21 mouse cellular contexts compared by ENCODE assay signal in the genomic region with DNA sequence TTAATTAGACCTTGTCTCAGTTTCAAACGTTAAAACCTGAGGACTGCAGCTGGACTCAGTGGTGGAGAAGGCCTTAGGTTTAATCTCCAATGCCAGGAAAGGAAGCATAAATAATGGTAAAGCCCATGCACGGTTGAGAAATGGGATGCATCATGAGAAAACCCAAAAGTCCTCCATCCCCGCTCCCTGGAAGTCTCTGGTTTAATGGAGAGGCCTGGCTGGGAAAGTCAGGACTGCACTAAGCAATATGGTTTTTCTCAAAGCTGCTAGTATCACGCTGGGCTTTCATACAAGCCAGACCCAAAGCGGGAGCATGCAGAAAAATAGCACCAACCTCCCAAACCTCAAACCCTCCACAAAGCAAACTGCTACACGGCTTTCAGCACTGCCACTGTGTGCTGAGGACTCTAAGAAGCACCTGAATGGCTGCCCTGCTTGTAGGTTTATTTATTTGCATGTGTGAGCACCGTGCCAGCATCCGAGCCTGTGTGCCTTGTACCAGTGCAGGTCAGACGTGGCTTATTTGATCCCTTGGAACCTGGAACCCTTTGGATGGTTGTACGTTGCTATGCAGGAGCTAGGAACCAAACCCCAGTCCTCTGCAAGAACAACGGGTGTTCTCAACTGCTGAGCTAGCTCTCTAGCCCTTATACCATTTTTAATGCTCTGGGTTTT. TPM values are rescaled to one million over a fixed set of nuclear protein-coding genes. Genes with fewer than 3 reads are reported as not detected.
A peak's percentile ranks its signal among the peaks of the same experiment; 100 is the strongest.
DNase-seq lines count a peak whose midpoint lies in the region; ATAC-seq and TF ChIP-seq lines count a peak whose summit lies in the region.
"Had no signal": no experiment of that assay in that cellular context is flagged by ENCODE, and none has a peak within 500 bp of the region (broad histone marks: within the 10 kb centered on the region; RNA-seq: fewer than 3 reads in every experiment).

No protein-coding gene starts in this region.

- ATAC-seq in heart, embryonic 15.5 days (replicated peaks; ENCODE audit: insufficient number of reproducible peaks, insufficient read depth, low FRiP score, low read depth): no peak
- no peak for ATAC-seq in stomach, embryonic 14.5 days (ENCODE audit: insufficient number of reproducible peaks, insufficient read depth, low FRiP score, low read depth)
- ATAC-seq in stomach, postnatal 0 days (ENCODE audit: low FRiP score, low TSS enrichment): no peak
- no peak for ATAC-seq in midbrain, postnatal 0 days (ENCODE audit: low FRiP score)
- ATAC-seq: midbrain, embryonic 13.5 days; Patski had no signal

- peaks cover 23% of the 10 kb centered on the region for H3K36me3 ChIP-seq in heart, embryonic 15.5 days
- peaks cover 24% of the 10 kb centered on the region for H3K36me3 ChIP-seq in stomach, embryonic 14.5 days (ENCODE audit: control insufficient read depth, insufficient read depth, low read length)
- H3K36me3 ChIP-seq in stomach, postnatal 0 days (ENCODE audit: control insufficient read depth, insufficient read depth, low read length): peaks cover 9% of the 10 kb centered on the region
- peaks cover 28% of the 10 kb centered on the region for H3K36me3 ChIP-seq in midbrain, postnatal 0 days (ENCODE audit: insufficient read depth, low read length)

- peak overlapping the region; percentile 53 for H3K27ac ChIP-seq in heart, embryonic 15.5 days
- peak overlapping the region; percentile 1; the same call in 1 of the 2 replicates for H3K27ac ChIP-seq in stomach, embryonic 14.5 days (ENCODE audit: low read length)
- no peak overlapping the region for H3K27ac ChIP-seq in stomach, postnatal 0 days (replicated peaks)
- no peak overlapping the region for H3K27ac ChIP-seq in midbrain, postnatal 0 days (ENCODE audit: low read depth, low read length)
- H3K27ac ChIP-seq: embryonic facial prominence, embryonic 10.5 days; embryonic facial prominence, embryonic 15.5 days; hindbrain, embryonic 10.5 days; limb, embryonic 10.5 days; limb, embryonic 15.5 days; liver, embryonic 13.5 days; macrophage; midbrain, embryonic 13.5 days had no signal

- 85% methylated on average over 11 of the region's 11 CpGs for WGBS in heart, embryonic 15.5 days
- WGBS in stomach, embryonic 14.5 days: 81% methylated on average over 11 of the region's 11 CpGs
- WGBS in stomach, postnatal 0 days: 73% methylated on average over 11 of the region's 11 CpGs
- 90% methylated on average over 11 of the region's 11 CpGs for WGBS in midbrain, postnatal 0 days

- no peaks in the 10 kb centered on the region for H3K9me3 ChIP-seq in heart, embryonic 15.5 days (replicated peaks)
- H3K9me3 ChIP-seq in stomach, embryonic 14.5 days (ENCODE audit: control insufficient read depth, low read depth, low read length): no peaks in the 10 kb centered on the region
- no peaks in the 10 kb centered on the region for H3K9me3 ChIP-seq in stomach, postnatal 0 days (ENCODE audit: control insufficient read depth, low read length)
- H3K9me3 ChIP-seq in midbrain, postnatal 0 days (ENCODE audit: low read length): no peaks in the 10 kb centered on the region
- H3K9me3 ChIP-seq: embryonic facial prominence, embryonic 10.5 days; embryonic facial prominence, embryonic 15.5 days; hindbrain, embryonic 10.5 days; limb, embryonic 10.5 days; limb, embryonic 15.5 days; liver, embryonic 13.5 days; midbrain, embryonic 13.5 days had no signal

- no peaks in the 10 kb centered on the region for H3K27me3 ChIP-seq in heart, embryonic 15.5 days
- H3K27me3 ChIP-seq in stomach, embryonic 14.5 days (ENCODE audit: control insufficient read depth, insufficient read depth, low read length): no peaks in the 10 kb centered on the region
- no peaks in the 10 kb centered on the region for H3K27me3 ChIP-seq in stomach, postnatal 0 days (ENCODE audit: control insufficient read depth, insufficient read depth, low read length)
- no peaks in the 10 kb centered on the region for H3K27me3 ChIP-seq in midbrain, postnatal 0 days (ENCODE audit: insufficient read depth, low read length)
- H3K27me3 ChIP-seq: embryonic facial prominence, embryonic 15.5 days; limb, embryonic 15.5 days; liver, embryonic 13.5 days; midbrain, embryonic 13.5 days; Patski had no signal

- H3K4me2 ChIP-seq in heart, embryonic 15.5 days: no peak overlapping the region
- no peak overlapping the region for H3K4me2 ChIP-seq in stomach, embryonic 14.5 days (replicated peaks; ENCODE audit: low read depth, low read length)
- no peak overlapping the region for H3K4me2 ChIP-seq in stomach, postnatal 0 days (replicated peaks; ENCODE audit: low read depth)
- no peak overlapping the region for H3K4me2 ChIP-seq in midbrain, postnatal 0 days (ENCODE audit: low read depth, low read length, poor library complexity, severe bottlenecking)
- H3K4me2 ChIP-seq: embryonic facial prominence, embryonic 15.5 days; limb, embryonic 15.5 days; liver, embryonic 13.5 days; midbrain, embryonic 13.5 days had no signal

- DNase-seq in heart, adult 11 months: peak; percentile 66
- no peak for DNase-seq in heart, postnatal 14 days
- DNase-seq in heart, postnatal 10 days: no peak
- no peak for DNase-seq in stomach, postnatal 0 days (ENCODE audit: low spot score)
- DNase-seq in midbrain, postnatal 0 days (ENCODE audit: low spot score): no peak
- DNase-seq in urinary bladder, postnatal 14 days (ENCODE audit: low spot score): no peak
- DNase-seq: gastrocnemius, postnatal 25 days; kidney, adult 11 months; liver, embryonic 13.5 days; lung, adult 2 months; right cerebral cortex, postnatal 25 days had no signal

- intact Hi-C loops in heart, postnatal 14 days (cut with DNase I): no loop called here
- intact Hi-C loops in heart, postnatal 10 days (cut with DNase I): no loop called here

- no peak for TF ChIP-seq CTCF in stomach, postnatal 0 days (IDR thresholded peaks at IDR 0.05; ENCODE audit: low read depth)
- no peak for TF ChIP-seq CTCF in midbrain, postnatal 0 days (IDR thresholded peaks at IDR 0.05)

- H3K4me1 ChIP-seq in heart, embryonic 15.5 days (replicated peaks): peaks cover 26% of the 10 kb centered on the region
- 0 out of 2 replicates have a peak, but pooled peaks cover 3% of the 10 kb centered on the region for H3K4me1 ChIP-seq in stomach, embryonic 14.5 days (ENCODE audit: control insufficient read depth, insufficient read depth, low read length)
- no peaks in the 10 kb centered on the region for H3K4me1 ChIP-seq in stomach, postnatal 0 days (replicated peaks; ENCODE audit: control insufficient read depth, insufficient read depth)
- no peaks in the 10 kb centered on the region for H3K4me1 ChIP-seq in midbrain, postnatal 0 days (ENCODE audit: insufficient read depth, low read length)
- H3K4me1 ChIP-seq: embryonic facial prominence, embryonic 10.5 days; embryonic facial prominence, embryonic 15.5 days; hindbrain, embryonic 10.5 days; limb, embryonic 10.5 days; limb, embryonic 15.5 days; liver, embryonic 13.5 days had no signal

- no peak overlapping the region for H3K4me3 ChIP-seq in heart, embryonic 15.5 days
- no peak overlapping the region for H3K4me3 ChIP-seq in stomach, embryonic 14.5 days (ENCODE audit: low read depth, low read length)
- no peak overlapping the region for H3K4me3 ChIP-seq in stomach, postnatal 0 days (ENCODE audit: low read depth, low read length)
- no peak overlapping the region for H3K4me3 ChIP-seq in midbrain, postnatal 0 days (ENCODE audit: low read depth, low read length)
- H3K4me3 ChIP-seq: embryonic facial prominence, embryonic 10.5 days; embryonic facial prominence, embryonic 15.5 days; hindbrain, embryonic 10.5 days; limb, embryonic 10.5 days; limb, embryonic 15.5 days; liver, embryonic 13.5 days; midbrain, embryonic 13.5 days had no signal

- no peak overlapping the region for H3K9ac ChIP-seq in heart, embryonic 15.5 days
- H3K9ac ChIP-seq in stomach, embryonic 14.5 days (replicated peaks; ENCODE audit: low read depth, low read length): no peak overlapping the region
- H3K9ac ChIP-seq in stomach, postnatal 0 days (ENCODE audit: low read length): no peak overlapping the region
- no peak overlapping the region for H3K9ac ChIP-seq in midbrain, postnatal 0 days (replicated peaks; ENCODE audit: low read length, poor library complexity, severe bottlenecking)
- H3K9ac ChIP-seq: embryonic facial prominence, embryonic 15.5 days; limb, embryonic 15.5 days; liver, embryonic 13.5 days; midbrain, embryonic 13.5 days had no signal

- no peak for TF ChIP-seq EP300 in stomach, postnatal 0 days (optimal IDR thresholded peaks at IDR 0.05)

RNA-seq across cellular contexts. Expression of a gene that starts 26.3 kb away (rescaled TPM):
- total RNA-seq in heart, postnatal 14 days (2021): 10 to 100 TPM; 37.9 to 39.4 TPM
- 14.8 and 17.0 TPM in 2 replicates for polyA plus RNA-seq in heart, embryonic 15.5 days (2015; fragmentation: Nextera tagmentation; extraction: Ambion mirVana)
- 10 to 100 TPM; 35.1 to 41.9 TPM for total RNA-seq in heart, postnatal 10 days (2021)
- 26.1 and 37.7 TPM in 2 replicates for polyA plus RNA-seq in stomach, embryonic 14.5 days (2014; fragmentation: Nextera tagmentation; extraction: Ambion mirVana)
- polyA plus RNA-seq in stomach, postnatal 0 days (2015; fragmentation: Nextera tagmentation; extraction: Ambion mirVana): 10.7 and 11.5 TPM in 2 replicates
- 74.2 and 76.4 TPM in 2 replicates for total RNA-seq in midbrain, postnatal 0 days (2014; rRNA removed)
- polyA plus RNA-seq in midbrain, postnatal 0 days (2015; fragmentation: Nextera tagmentation; extraction: Ambion mirVana): 11.2 and 16.7 TPM in 2 replicates

Comparison
In these comparisons a context has a peak if more than half of its experiments do, and no peak if none do; other contexts are left out.
1. H3K27ac ChIP-seq: peak in heart, embryonic 15.5 days (single experiment) and stomach, embryonic 14.5 days (single experiment); none in stomach, postnatal 0 days (single experiment) and midbrain, postnatal 0 days (single experiment).